Mouse (Mus musculus) bone marrow, adult 2 months (tissue): ENCODE measurements around the gene Rassf1.

ENCODE experiments used
- CTCF ChIP-seq: fragments of 200-500 bp; IDR thresholded peaks from 2 replicates; pipeline ENCODE4 v1.5.1; 2011; ENCODE audit warnings: low read length, control low read depth; ENCODE audit not compliant: control insufficient read depth, insufficient read depth
- POLR2A ChIP-seq: fragments of 200-500 bp; IDR thresholded peaks from 2 replicates; pipeline ENCODE4 v1.6.1; 2011; ENCODE audit warnings: low read depth, mild to moderate bottlenecking, control low read depth, low read length, borderline replicate concordance; ENCODE audit not compliant: control insufficient read depth

DNA sequence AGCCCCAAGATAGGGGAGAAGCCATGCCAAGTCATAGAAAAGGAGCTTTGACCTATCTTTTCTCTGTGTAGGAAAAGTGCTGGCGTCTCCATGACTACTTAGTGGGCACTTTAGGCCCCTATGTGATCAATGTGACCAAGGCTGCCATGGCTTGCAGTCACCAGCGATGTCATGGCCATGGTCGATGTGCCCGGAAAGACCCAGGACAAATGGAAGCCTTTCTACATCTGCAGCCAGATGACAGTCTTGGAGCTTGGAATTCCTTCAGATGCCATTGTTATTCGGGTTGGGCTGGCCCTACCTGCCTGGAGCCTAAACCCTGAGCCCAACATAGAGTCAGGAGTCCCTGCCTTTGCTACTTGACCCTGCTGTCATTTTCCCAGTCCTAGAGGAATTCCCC lies 35.1 kb downstream of the Rassf1 start:
- TF ChIP-seq CTCF: no peak
- no peak for TF ChIP-seq POLR2A
